Mouse (Mus musculus): ENCODE results near the gene Wbp2. TPM values are rescaled to one million over a fixed set of nuclear protein-coding genes. Genes with fewer than 3 reads are reported as not detected.
"Not testable (repeated sequence)": the region's sequence is repeated elsewhere in the genome, so short reads cannot be mapped to it uniquely, and the experiment has no call there.

Wbp2 gene
- total and polyA plus RNA-seq, 3 experiments, result 61.6 to 499 (median 160) TPM

DNA sequence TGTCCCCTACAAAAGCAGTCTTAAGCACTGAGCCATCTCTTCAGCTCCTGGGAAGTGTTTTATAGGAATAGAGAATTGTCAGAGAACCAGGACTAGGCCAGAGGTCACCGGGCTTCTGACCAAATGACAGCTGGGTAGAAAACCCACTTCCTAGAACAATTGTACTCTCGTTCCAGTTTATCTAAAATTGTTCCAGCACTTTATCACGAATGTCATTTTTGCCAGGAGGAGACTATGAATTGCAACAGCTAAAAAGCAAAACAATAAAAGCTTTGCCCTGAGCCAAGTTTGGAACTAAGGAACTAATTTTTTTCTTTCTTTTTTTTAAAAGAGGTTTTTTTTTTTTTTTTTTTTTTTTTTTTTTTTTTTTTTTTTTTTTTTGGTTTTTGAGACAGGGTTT is 8.8 kb upstream of the Wbp2 start:
- no peak for ATAC-seq (ENCODE audit: extremely low read depth, insufficient number of reproducible peaks, low FRiP score, poor library complexity, severe bottlenecking)
- Histone ChIP-seq H3K9me3 (replicated peaks) (peaks cover 6% of the 10 kb centered on the region; the same call in 1 of the 2 replicates), H3K4me3 (ENCODE audit: low read depth, low read length) (no peak overlapping the region), H3K27me3 (ENCODE audit: insufficient read depth, low read length) (no peaks in the 10 kb centered on the region), H3K4me1 (ENCODE audit: insufficient read depth, low read depth, low read length) (peaks cover 55% of the 10 kb centered on the region), H3K36me3 (replicated peaks) (peaks cover 2% of the 10 kb centered on the region)
- no peak for DNase-seq (ENCODE audit: low spot score)
- no peak for TF ChIP-seq GATA2 (IDR thresholded peaks at IDR 0.05; ENCODE audit: borderline replicate concordance, low read depth, low read length)
- TF ChIP-seq GATA1 (IDR thresholded peaks at IDR 0.05; ENCODE audit: borderline replicate concordance, low read length), result no peak
- TF ChIP-seq POLR2AphosphoS5 (IDR thresholded peaks at IDR 0.05; ENCODE audit: insufficient replicate concordance, low read depth, low read length), result no peak

DNA sequence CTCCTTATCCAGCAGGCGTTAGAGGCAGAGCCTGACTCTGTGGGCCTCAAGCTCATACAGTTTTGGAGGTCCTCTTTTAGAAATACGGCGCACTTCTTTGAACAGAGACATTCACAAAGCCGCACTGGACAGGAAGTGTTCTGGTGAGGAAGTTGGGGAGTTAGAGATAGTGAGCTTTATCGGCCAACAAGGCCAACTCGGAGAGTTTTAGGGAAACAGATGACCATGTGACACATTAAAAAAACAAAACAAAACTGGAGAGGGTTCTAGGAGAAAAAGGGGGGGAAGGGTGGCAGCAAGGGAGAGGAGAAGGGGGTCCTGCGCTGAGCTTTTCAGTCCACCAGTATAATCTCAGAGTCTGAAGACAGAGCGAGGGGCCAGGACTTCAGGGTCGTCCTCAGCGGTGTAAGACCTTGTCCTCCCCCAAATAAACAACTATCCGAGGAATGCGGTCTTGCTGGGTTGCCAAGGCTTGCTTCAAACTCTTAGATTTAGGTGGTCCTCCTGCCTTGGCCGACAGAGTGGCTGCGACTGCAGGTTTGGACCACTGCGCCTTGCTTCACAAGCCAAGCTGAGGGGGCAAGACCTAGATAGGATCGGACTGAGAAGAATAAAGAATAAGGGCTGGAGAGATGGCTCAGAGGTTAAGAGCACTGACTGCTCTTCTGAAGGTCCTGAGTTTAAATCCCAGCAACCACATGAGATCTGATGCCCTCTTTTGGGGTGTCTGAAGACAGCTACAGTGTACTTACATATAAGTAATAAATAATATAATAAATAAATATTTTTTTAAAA is 7.2 kb upstream of the Wbp2 start:
- DNase-seq (ENCODE audit: low spot score), result no peak

DNA sequence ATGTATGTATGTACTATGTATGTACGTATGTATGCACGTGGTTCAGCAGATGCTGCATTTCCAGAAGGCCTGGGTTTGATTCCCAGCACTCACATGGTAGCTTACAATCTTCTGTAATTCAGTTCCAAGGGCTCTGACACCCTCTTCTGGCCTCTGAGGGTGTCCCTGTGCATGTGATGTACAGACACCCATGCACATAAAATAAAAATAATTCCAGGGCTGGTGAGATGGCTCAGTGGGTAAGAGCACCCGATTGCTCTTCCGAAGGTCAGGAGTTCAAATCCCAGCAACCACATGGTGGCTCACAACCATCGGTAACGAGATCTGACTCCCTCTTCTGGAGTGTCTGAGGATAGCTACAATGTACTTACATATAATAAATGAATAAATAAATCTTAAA is 6.2 kb upstream of the Wbp2 start:
- not testable (repeated sequence) for H3K9me3 ChIP-seq (replicated peaks); ATAC-seq (ENCODE audit: extremely low read depth, insufficient number of reproducible peaks, low FRiP score, poor library complexity, severe bottlenecking); H3K36me3 ChIP-seq (replicated peaks); H3K27me3 ChIP-seq (ENCODE audit: insufficient read depth, low read length); DNase-seq (ENCODE audit: low spot score); H3K4me3 ChIP-seq (ENCODE audit: low read depth, low read length)
- peaks cover 55% of the 10 kb centered on the region for H3K4me1 ChIP-seq (ENCODE audit: insufficient read depth, low read depth, low read length)

More for the DNA sequence above, 7.2 kb upstream of the Wbp2 start:
- Histone ChIP-seq H3K4me1 (ENCODE audit: insufficient read depth, low read depth, low read length) (peaks cover 47% of the 10 kb centered on the region), H3K9me3 (replicated peaks) (peaks cover 6% of the 10 kb centered on the region; the same call in 1 of the 2 replicates), H3K27me3 (ENCODE audit: insufficient read depth, low read length) (no peaks in the 10 kb centered on the region), H3K4me3 (ENCODE audit: low read depth, low read length) (peak overlapping the region; percentile 58; the same call in 1 of the 2 replicates), H3K36me3 (replicated peaks) (peaks cover 2% of the 10 kb centered on the region)
- peak; percentile 77 for ATAC-seq (ENCODE audit: extremely low read depth, insufficient number of reproducible peaks, low FRiP score, poor library complexity, severe bottlenecking)
- no peak for TF ChIP-seq GATA2 (IDR thresholded peaks at IDR 0.05; ENCODE audit: borderline replicate concordance, low read depth, low read length)
- no peak for TF ChIP-seq CTCF (IDR thresholded peaks at IDR 0.05; ENCODE audit: low read depth, low read length)
- TF ChIP-seq POLR2AphosphoS5 (IDR thresholded peaks at IDR 0.05; ENCODE audit: insufficient replicate concordance, low read depth, low read length), result no peak
- TF ChIP-seq GATA1 (IDR thresholded peaks at IDR 0.05; ENCODE audit: borderline replicate concordance, low read length), result no peak
- TF ChIP-seq TAL1 (conservative IDR thresholded peaks at IDR 0.05; ENCODE audit: low read depth, low read length), result no peak

DNA sequence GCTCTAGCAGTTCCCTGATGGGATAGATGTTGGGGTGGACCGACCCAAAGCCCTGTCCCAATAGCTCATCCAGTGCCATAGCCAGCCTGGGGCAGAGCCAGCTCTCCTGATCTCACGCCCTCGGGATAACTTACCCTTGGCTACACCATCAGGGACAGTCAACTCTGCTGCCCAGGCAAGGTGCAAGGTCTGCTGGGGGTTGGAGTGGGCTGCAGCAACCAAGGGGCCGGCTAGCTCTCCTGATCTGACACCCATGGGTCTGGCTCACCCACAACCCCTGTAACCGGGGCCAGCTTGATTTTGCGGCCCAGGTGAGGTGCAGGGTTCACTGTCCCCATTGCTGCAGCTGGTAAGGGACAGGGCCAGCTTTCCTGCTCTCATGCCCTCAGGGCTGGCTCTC is 4.8 kb upstream of the Wbp2 start:
- Histone ChIP-seq H3K27me3 (ENCODE audit: insufficient read depth, low read length) (no peaks in the 10 kb centered on the region), H3K4me3 (ENCODE audit: low read depth, low read length) (no peak overlapping the region), H3K36me3 (replicated peaks) (peaks cover 2% of the 10 kb centered on the region), H3K4me1 (ENCODE audit: insufficient read depth, low read depth, low read length) (peaks cover 61% of the 10 kb centered on the region), H3K9me3 (replicated peaks) (peaks cover 2% of the 10 kb centered on the region; the same call in 1 of the 2 replicates)
- DNase-seq (ENCODE audit: low spot score) (no peak), ATAC-seq (ENCODE audit: extremely low read depth, insufficient number of reproducible peaks, low FRiP score, poor library complexity, severe bottlenecking) (no peak)
- no peak for TF ChIP-seq TAL1 (conservative IDR thresholded peaks at IDR 0.05; ENCODE audit: low read depth, low read length)
- TF ChIP-seq GATA1 (IDR thresholded peaks at IDR 0.05; ENCODE audit: borderline replicate concordance, low read length), result no peak

DNA sequence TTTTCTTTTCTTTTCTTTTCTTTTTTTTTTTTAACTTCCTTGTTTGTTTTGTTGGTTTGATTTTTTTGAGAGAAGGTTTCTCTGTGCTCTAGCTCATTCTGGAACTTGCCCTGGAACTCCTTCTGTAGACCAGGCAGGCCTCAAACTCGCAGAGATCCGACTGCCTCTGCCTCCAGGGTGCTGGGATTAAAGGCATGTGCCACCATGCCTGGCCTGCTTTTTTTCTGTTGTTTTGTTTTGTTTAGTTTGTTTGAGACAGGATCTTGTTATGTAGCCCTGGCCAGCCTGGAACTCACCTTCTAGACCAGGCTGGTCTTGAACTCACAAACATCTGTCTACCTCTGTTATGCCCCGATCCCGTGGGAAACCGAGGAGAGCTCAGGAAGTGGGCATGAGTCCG is 2.8 kb upstream of the Wbp2 start:
- no peak for ATAC-seq (ENCODE audit: extremely low read depth, insufficient number of reproducible peaks, low FRiP score, poor library complexity, severe bottlenecking)
- Histone ChIP-seq H3K4me3 (ENCODE audit: low read depth, low read length) (no peak overlapping the region), H3K9me3 (replicated peaks) (no peaks in the 10 kb centered on the region), H3K36me3 (replicated peaks) (peaks cover 16% of the 10 kb centered on the region), H3K4me1 (ENCODE audit: insufficient read depth, low read depth, low read length) (peaks cover 71% of the 10 kb centered on the region), H3K27me3 (ENCODE audit: insufficient read depth, low read length) (no peaks in the 10 kb centered on the region)
- TF ChIP-seq GATA2 (IDR thresholded peaks at IDR 0.05; ENCODE audit: borderline replicate concordance, low read depth, low read length) (no peak), TAL1 (conservative IDR thresholded peaks at IDR 0.05; ENCODE audit: low read depth, low read length) (no peak), POLR2AphosphoS5 (IDR thresholded peaks at IDR 0.05; ENCODE audit: insufficient replicate concordance, low read depth, low read length) (no peak), GATA1 (IDR thresholded peaks at IDR 0.05; ENCODE audit: borderline replicate concordance, low read length) (no peak), CTCF (IDR thresholded peaks at IDR 0.05; ENCODE audit: low read depth, low read length) (no peak)
- DNase-seq (ENCODE audit: low spot score), result no peak

DNA sequence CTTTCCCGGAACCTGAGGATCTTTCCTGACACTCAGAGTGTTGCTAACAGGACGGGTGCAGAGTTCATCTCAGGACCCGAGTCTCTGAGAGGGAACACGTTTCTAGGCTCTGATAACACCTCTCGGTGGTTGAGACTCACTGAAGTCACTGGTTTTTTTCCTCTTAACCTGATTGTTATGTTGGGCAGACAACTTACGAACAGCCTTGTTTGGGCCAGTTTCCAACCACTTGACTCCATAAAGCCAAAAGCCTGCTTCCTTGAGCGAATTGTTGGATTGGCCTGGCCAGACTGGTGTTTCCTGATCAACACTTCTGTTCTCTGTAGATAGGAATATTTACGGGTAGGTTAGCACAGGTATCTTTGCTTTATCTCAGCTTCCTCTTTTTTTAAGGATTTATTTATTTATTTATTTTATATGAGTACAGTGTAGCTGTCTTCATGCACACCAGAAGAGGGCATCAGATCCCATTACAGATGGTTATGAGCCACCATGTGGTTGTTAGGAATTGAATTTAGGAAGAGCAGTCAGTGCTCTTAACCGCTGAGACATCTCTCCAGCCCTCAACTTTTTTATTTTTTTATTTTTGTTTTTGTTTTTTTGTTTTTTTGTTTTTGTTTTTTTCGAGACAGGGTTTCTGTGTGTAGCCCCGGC is 2.1 kb upstream of the Wbp2 start:
- no peaks in the 10 kb centered on the region for H3K9me3 ChIP-seq (replicated peaks)
- DNase-seq (ENCODE audit: low spot score) (no peak), ATAC-seq (ENCODE audit: extremely low read depth, insufficient number of reproducible peaks, low FRiP score, poor library complexity, severe bottlenecking) (no peak)
- TF ChIP-seq TAL1 (conservative IDR thresholded peaks at IDR 0.05; ENCODE audit: low read depth, low read length) (peak; percentile 61), POLR2AphosphoS5 (IDR thresholded peaks at IDR 0.05; ENCODE audit: insufficient replicate concordance, low read depth, low read length) (no peak)
- peaks cover 72% of the 10 kb centered on the region for H3K4me1 ChIP-seq (ENCODE audit: insufficient read depth, low read depth, low read length)
- H3K27me3 ChIP-seq (ENCODE audit: insufficient read depth, low read length), result no peaks in the 10 kb centered on the region
- peaks cover 23% of the 10 kb centered on the region for H3K36me3 ChIP-seq (replicated peaks)
- no peak overlapping the region; the same call in 1 of the 2 replicates for H3K4me3 ChIP-seq (ENCODE audit: low read depth, low read length)

Measured in G1E (cell line).